Mouse (Mus musculus) spleen, adult 12 weeks (tissue): ENCODE results near the gene Trim14.

Source experiments
- DNase-seq: peaks from one replicate; pipeline ENCODE4 v3.0.0; 2022; ENCODE audit warnings: low spot score

Gene Trim14

DNA sequence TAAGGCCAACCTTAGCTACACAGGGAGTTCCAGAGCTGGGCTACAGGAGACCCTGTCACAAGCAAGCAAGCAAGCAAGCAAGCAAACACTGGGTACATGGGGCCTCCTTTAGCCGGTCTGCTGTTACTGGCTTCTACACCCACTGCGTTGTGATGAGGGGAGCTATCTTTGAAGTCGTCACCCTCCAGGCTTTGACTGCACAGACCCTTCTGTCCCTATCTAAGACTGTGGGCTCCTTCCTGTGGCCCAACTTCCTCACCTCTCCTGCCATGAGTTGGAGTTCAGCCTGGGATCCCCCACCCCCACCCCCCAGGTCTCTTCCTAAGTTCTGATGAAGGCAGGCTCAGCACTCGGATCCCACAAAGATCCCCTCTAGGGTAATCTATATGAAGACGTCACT, 26.1 kb upstream of the Trim14 start:
- no peak for DNase-seq

DNA sequence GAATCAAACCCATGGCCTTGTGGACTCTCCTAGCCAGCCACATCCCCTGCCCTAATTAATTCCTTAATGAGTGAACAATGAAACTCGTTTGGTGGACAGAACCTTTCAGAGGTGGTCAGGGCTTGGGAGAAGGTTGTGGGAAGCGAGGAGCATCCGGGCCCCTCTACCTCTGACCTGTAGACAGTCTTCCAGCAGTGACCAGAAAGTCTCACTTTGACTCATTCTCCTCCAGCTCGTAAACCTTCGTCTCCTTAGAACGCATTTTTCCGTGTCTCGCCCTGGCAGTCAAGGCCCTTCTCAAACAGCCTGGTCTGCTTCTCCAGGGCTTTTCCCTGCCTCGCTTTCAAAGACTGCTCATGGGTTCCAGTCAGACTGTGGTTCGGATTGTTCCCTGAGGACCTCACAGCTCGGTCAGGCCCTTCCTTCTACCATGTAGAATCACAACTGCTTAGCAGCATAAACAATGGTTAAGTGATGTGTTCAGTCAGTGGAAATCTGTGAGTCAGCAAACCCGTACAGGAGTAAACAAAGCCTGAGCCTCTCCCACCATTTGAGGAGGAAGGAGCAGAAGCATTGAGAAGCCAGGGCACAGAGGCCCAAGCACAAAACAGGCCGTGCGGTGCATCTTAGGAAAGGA, 24.2 kb upstream of the Trim14 start:
- DNase-seq = no peak

DNA sequence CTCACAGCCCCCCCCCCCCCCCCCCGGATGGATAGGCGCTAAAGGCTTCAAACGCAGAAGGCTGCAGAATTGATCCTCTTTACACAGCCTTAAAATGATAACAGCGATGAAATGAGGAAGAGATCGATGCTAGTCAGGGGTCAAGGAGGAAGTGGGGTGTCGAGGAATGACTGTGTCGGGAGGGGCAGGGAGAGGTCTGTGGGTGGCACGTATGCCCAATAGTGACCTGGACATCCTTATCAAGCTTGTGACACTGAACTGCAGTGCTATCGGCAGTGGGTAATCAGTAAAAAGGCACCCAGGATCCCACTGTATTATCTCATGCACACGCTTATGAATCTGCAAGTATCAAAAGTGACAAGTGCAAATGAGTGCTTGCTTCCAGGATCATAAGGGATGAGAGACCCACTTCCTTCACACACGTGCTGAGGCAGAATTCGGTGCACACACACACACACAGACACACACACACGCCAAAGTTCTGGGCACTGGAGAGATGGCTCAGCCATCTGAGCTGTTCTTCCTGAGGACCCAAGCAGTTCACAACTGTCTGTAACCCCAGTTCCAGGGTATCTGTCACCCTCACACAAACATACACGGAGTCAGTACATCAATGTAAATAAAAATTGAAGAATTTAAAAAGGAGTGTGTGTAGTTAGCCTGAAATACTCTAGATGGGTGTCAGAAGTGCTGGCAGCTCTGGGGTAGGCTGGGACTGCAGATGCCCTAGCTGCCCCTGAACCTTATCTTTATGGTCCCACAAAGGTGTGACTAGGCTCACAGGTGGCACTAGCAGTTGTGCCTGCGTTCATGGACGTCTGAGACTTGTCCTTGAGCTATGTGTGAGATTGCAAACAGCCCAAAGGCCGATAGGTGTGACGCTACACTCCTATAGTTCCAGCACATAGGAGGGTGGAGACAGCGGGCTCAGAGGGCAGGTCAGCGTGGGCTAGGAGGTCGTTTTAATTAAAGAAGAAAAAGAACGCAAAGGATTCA, 23.0 kb upstream of the Trim14 start:
- no peak for DNase-seq

GRCm38 (mm10) chr4:46556933-46557332, 21.0 kb upstream of the Trim14 start:
- DNase-seq = no peak

DNA sequence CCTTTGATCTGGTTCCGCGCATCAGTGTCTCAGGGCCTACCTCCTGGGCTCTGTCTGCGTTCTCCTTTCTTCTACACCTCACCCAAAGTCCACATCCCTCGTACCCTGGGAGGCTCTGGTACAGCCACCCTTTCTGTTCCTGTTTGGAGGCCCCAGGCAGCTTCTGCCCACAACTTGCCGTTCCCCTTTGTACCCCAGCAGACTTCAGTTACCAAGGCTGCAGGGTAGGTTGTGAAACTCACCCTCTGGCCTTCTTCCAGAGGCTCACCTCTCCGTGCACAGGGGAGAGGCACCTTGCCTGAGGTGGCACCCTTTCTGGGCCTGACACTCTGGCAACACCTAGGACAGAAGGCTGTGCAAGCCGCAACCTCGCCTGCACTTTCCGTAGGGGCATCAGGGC, 19.8 kb upstream of the Trim14 start:
- no peak for DNase-seq

DNA sequence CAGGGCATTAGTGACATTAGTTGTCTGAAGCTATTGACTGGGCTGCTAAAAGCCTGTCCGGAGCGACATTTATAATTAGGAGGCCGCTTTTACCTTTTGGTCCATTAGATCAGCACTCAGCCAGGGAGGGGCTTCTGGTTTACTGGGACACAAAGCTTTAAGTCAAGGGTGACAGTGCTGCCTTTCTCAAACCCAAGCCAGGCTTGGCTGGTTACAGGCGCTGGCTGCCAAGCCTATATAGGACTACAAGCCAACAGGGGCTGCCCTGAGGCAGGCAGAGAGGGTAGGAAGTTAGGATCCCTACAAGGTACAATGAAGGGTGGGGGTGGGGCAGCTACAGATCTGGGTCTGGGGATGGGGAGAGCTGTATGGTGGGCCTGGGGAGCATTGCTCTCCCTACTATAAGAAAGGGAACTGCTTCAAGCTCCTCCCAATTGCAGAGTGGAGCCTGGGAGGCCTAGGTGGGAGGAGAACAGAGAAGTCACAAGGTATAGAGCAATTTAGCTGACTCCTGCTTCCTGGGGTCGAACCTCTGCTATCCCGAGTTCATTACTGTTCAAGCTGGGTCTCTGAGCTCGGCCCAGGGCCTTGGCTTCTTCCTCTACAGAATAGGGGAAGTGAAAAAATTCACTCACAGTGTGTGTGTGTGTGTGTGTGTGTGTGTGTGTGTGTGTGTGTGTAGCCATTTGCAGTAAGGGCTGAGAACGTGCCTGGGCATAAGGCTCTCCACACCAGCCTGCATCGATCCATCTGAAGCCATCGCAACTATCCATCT, 18.5 kb upstream of the Trim14 start:
- peak; percentile 40 for DNase-seq

DNA sequence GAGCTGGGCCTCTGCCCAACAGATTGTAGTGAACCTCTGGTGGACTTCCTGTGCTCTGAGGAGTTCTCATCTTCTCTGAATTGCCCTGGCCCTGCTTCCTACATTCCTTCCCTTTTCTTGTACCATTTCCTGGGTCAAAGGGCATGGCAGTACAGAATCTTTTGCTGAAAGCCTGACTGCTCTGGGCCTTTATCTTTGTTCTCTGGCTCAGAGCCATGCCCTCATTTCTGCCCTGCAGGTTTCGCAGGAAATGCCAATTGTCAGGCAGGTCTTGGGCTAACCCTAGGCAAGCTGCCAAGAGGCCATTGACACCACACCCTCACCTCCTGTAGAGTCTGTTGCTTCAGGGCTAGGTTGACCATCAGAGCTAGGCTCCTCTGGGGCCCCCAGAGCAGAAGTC, 17.9 kb upstream of the Trim14 start:
- DNase-seq = no peak

- no peak for DNase-seq
These were observed 14.5 kb upstream of the Trim14 start for GRCm38 (mm10) chr4:46550406-46550805.

GRCm38 (mm10) chr4:46549979-46550378, 14.0 kb upstream of the Trim14 start:
- no peak for DNase-seq

GRCm38 (mm10) chr4:46546709-46547108, 10.8 kb upstream of the Trim14 start:
- no peak for DNase-seq

- no peak for DNase-seq
These were observed 9.6 kb upstream of the Trim14 start for GRCm38 (mm10) chr4:46545498-46545897.

- no peak for DNase-seq
These were observed 8.4 kb upstream of the Trim14 start for GRCm38 (mm10) chr4:46544313-46544712.

GRCm38 (mm10) chr4:46543366-46544050, 7.6 kb upstream of the Trim14 start:
- no peak for DNase-seq

GRCm38 (mm10) chr4:46541707-46542106, 5.8 kb upstream of the Trim14 start:
- DNase-seq = no peak

- DNase-seq = no peak
These were observed 3.2 kb upstream of the Trim14 start for GRCm38 (mm10) chr4:46539167-46539566.

DNA sequence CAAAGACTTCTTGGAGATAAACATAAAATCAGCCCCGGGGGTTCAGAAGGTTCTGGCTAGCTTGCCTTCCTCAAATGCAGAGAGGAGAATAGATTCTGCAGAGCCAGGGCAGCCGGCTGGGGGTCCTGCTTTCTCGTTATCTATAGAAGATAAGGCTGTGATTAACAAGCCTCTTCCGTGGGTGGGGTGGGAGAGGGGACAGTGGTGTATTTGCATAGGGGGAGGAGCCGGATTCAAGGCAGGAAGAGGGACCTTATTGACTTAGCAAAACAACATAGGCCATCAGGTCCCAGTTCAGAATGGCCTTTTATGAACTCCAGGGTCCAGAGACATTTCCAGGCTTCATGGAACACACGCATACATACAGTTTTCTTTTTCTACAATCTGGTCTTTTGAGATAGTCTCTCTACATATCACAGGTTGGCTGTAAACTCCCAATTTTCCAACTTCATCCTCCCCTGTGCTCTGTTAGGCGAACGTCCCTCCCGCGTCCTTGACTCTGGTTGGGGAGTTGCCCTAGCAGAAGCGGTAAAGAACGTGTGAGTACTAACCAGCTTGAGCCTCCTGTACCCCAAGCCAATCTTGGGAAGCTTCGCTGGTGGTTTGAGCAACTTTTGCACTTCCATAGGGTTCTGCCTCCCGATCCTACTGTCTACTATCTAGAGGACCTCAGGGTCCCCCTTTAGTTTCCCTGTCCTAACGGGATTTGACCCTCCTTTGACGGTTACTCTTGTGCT, 679 bp downstream of the Trim14 start:
- no peak for DNase-seq

DNA sequence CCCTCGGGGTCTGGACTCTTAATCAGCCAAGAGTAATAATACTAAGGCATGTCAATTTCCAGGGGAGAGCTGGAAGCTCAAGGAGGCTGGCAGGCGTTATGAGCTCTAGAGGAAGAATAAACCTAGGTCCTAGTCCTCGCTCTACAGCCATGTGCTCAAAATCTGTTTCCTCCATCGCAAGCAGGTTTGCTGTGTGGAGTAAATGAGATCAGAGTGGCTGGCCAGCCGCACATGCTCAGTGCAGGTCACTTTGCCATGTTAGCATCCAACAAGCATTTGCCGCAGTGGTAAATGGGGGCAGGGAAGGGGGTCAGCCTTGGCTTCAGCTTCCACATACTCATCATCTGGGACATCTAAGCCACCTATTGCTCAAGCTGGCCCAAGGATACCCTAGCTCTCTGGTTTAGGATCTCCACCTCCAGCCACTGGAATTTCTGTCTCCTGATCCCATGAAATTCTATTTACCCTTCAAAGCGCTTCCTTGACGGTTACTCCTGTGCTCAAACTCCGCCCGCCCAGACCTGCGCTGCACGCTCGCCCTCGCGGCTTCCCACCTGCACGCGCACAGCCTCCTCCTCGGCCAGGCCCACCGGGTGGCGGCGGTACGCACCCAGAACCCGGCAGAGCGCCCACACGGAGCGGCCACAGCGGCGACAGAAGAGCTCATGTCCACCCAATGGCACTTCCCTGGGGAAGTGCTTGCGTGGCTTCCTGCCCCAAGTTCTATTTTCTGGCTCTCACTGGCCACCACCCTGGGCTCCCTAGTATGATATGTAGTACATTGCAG, 1.8 kb downstream of the Trim14 start:
- DNase-seq = no peak

- no peak for DNase-seq
These were observed 3.0 kb downstream of the Trim14 start for GRCm38 (mm10) chr4:46532926-46533325.

DNA sequence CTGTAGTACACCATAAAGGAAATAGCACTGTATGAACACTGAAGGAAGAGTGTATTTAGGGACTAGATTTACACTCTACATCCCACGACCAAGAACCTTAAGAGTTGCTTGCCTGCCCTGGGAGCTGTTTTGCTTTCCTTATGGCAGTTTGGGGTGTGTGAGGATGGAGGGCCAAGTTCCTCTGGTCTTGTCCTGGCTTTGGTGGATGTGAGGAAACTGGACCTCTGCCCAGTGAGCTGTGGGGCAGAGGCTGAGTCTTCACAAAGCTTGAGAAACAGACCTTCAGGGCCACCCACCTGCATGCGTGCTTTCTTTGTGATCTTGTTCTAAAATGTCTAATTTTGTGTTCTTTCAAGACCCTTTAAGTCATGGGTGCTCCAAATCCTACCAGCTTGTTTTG, 3.4 kb downstream of the Trim14 start:
- DNase-seq = no peak

DNA sequence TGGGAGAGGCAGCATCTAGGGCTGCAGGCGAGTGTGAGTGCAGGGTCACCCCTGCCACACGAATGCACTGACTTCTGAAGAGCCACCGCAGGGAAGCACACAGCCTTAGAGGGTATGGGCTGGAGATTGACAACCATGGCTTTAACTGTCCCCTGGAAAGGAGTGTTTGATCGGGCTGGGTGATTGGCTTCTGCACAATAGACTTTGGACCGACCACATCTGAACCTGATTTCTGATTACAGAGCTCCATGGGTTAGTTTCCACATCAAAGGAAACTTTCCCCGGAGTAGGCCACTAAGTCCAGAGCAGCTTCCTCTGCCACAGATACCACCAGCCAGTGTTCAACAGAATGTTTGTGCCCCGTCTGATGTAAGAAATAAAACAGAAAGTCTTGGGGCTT, 6.2 kb downstream of the Trim14 start:
- DNase-seq = no peak

DNA sequence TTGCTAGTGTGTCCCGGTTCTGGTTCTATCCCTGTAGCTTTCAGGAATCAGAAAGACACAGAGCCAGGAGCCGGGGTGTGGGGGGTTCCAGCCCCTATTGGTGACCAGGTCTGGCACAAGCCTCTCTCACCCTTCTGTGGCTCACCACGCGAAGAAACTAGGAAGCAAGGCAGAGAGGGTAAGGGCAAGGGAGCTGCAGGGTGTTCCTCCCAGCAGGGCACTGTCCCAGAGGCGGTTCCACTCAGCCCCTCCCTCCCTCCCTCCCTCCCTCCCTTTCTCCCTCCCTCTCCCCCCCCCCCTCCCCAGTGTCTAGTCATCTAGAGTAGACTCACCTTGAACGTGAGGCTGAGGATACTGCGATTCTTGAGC, 8.4 kb downstream of the Trim14 start:
- no peak for DNase-seq
